ENCODE assay signal across 21 mouse cellular contexts in the genomic region with DNA sequence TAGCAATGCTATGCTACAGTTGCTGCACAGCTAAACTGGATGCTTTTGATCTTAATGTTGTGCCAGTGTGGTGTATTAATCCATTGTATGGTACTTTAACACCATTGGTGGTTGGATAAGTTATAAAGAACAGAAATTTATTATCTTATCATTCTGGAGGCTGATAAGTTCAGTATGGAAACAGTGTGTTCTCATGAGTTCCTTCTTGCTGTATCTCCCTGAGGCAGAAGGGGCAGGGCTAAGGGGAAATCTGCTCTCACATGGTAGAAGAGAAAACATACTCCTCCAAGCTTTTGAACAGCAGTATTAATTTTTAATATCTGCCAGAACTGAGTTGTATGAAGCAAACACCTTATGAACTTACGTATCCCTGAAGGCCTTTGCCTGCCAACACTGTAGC. TPM values are rescaled to one million over a fixed set of nuclear protein-coding genes. Genes with fewer than 3 reads are reported as not detected.
DNase-seq lines count a peak whose midpoint lies in the region; ATAC-seq and TF ChIP-seq lines count a peak whose summit lies in the region.
"Had no signal": no experiment of that assay in that cellular context is flagged by ENCODE, and none has a peak within 500 bp of the region (broad histone marks: within the 10 kb centered on the region; RNA-seq: fewer than 3 reads in every experiment).

No protein-coding gene starts in this region.

- DNase-seq in liver, postnatal 0 days: no peak
- no peak for DNase-seq in liver, embryonic 11.5 days (ENCODE audit: low spot score)
- peak; percentile 8 for DNase-seq in MEL-GATA-1-ER (ENCODE audit: extremely low read depth, low read depth)
- peak; percentile 35 for DNase-seq in c-Kit-positive CD71-positive TER-119-negative erythroid progenitor cells, embryonic 14.5 days (ENCODE audit: low read depth)
- no peak for DNase-seq in adrenal gland, adult (ENCODE audit: inconsistent age in 2 of 2, low spot score in 1 of 2)
- no peak for DNase-seq in kidney, adult 18-20 months
- DNase-seq in kidney, adult 8-10 months: no peak
- DNase-seq: adrenal gland, adult 8-10 months; adrenal gland, postnatal 14 days; adrenal gland, postnatal 36 days; cerebellum, adult 11-12 months; cerebellum, adult 2 months; cerebellum, adult 9-10 months; cerebellum, postnatal 10 days; cerebellum, postnatal 25 days; forebrain, postnatal 0 days had no signal

- ATAC-seq in liver, postnatal 0 days: no peak
- ATAC-seq in liver, embryonic 11.5 days (replicated peaks; ENCODE audit: low FRiP score): no peak
- ATAC-seq in megakaryocyte-erythroid progenitor cell, adult 5-6 weeks (replicated peaks; ENCODE audit: low FRiP score, low TSS enrichment, poor library complexity, severe bottlenecking): peak; percentile 52; the same call in 1 of the 2 replicates
- ATAC-seq: forebrain, embryonic 13.5 days; forebrain, embryonic 15.5 days; forebrain, postnatal 0 days had no signal

- TF ChIP-seq EP300 in liver, postnatal 0 days (IDR thresholded peaks at IDR 0.05; ENCODE audit: low read depth): peak; percentile 72

- no peaks in the 10 kb centered on the region for H3K4me1 ChIP-seq in liver, postnatal 0 days (ENCODE audit: insufficient read depth)
- H3K4me1 ChIP-seq in liver, embryonic 11.5 days (replicated peaks; ENCODE audit: control insufficient read depth, insufficient read depth, low read length): peaks cover 4% of the 10 kb centered on the region; the same call in 1 of the 2 replicates
- H3K4me1 ChIP-seq: embryonic facial prominence, embryonic 10.5 days; embryonic facial prominence, embryonic 12.5 days; forebrain, embryonic 13.5 days; forebrain, embryonic 15.5 days had no signal

- WGBS in liver, postnatal 0 days (ENCODE audit: insufficient replicate concordance): 55% methylated on average over 1 of the region's 1 CpGs
- WGBS in liver, embryonic 11.5 days: 85% methylated on average over 1 of the region's 1 CpGs

- H3K27ac ChIP-seq in liver, postnatal 0 days (ENCODE audit: low read depth): no peak overlapping the region
- H3K27ac ChIP-seq in liver, embryonic 11.5 days (ENCODE audit: low read depth, low read length): no peak overlapping the region
- H3K27ac ChIP-seq: embryonic facial prominence, embryonic 10.5 days; embryonic facial prominence, embryonic 12.5 days; forebrain, embryonic 13.5 days; forebrain, embryonic 15.5 days had no signal

- H3K36me3 ChIP-seq in liver, postnatal 0 days (replicated peaks; ENCODE audit: insufficient read depth, low read length): no peaks in the 10 kb centered on the region
- no peaks in the 10 kb centered on the region for H3K36me3 ChIP-seq in liver, embryonic 11.5 days (ENCODE audit: control insufficient read depth, insufficient read depth, low read length)

- no peak overlapping the region for H3K9ac ChIP-seq in liver, postnatal 0 days (replicated peaks)
- no peak overlapping the region for H3K9ac ChIP-seq in liver, embryonic 11.5 days (ENCODE audit: low read depth, low read length)
- H3K9ac ChIP-seq: embryonic facial prominence, embryonic 12.5 days; forebrain, embryonic 13.5 days; forebrain, embryonic 15.5 days; forebrain, postnatal 0 days had no signal

- no peak overlapping the region for H3K4me2 ChIP-seq in liver, postnatal 0 days (ENCODE audit: low read depth, low read length)
- no peak overlapping the region for H3K4me2 ChIP-seq in liver, embryonic 11.5 days
- H3K4me2 ChIP-seq: embryonic facial prominence, embryonic 12.5 days; forebrain, embryonic 13.5 days; forebrain, embryonic 15.5 days had no signal

- no peak overlapping the region for H3K4me3 ChIP-seq in liver, postnatal 0 days (ENCODE audit: low read depth, low read length)
- no peak overlapping the region for H3K4me3 ChIP-seq in liver, embryonic 11.5 days (ENCODE audit: low read depth, low read length)
- H3K4me3 ChIP-seq: embryonic facial prominence, embryonic 10.5 days; embryonic facial prominence, embryonic 12.5 days; forebrain, embryonic 13.5 days; forebrain, embryonic 15.5 days had no signal

- TF ChIP-seq CTCF in liver, postnatal 0 days (IDR thresholded peaks at IDR 0.05; ENCODE audit: low read depth): no peak

- H3K27me3 ChIP-seq in liver, postnatal 0 days (ENCODE audit: insufficient read depth, low read length): no peaks in the 10 kb centered on the region
- H3K27me3 ChIP-seq in liver, embryonic 11.5 days (replicated peaks; ENCODE audit: control insufficient read depth, insufficient read depth, low read length): no peaks in the 10 kb centered on the region
- H3K27me3 ChIP-seq: embryonic facial prominence, embryonic 12.5 days; forebrain, embryonic 13.5 days; forebrain, embryonic 15.5 days had no signal

- H3K9me3 ChIP-seq in liver, postnatal 0 days (ENCODE audit: low read length): 0 out of 2 replicates have a peak, but pooled peaks cover 3% of the 10 kb centered on the region
- no peaks in the 10 kb centered on the region for H3K9me3 ChIP-seq in liver, embryonic 11.5 days (ENCODE audit: control insufficient read depth, low read length)
- H3K9me3 ChIP-seq: forebrain, embryonic 15.5 days had no signal

RNA-seq across cellular contexts. Expression of a gene that starts 20.5 kb away (rescaled TPM):
- polyA plus RNA-seq in liver, postnatal 0 days (2015; fragmentation: Nextera tagmentation; extraction: Ambion mirVana): 0.08 TPM in 2 replicates
- polyA plus RNA-seq in liver, embryonic 11.5 days (2014; fragmentation: Nextera tagmentation; extraction: Ambion mirVana): 0.47 and 0.67 TPM in 2 replicates
- not detected in 2 replicates for total RNA-seq in megakaryocyte-erythroid progenitor cell, adult 5-6 weeks (2014; fragmentation: Nextera tagmentation)
- total RNA-seq in megakaryocyte-erythroid progenitor cell, adult 5-6 weeks (2017): not detected in 2 replicates

RNA-seq across cellular contexts. Expression of a gene that starts 38.6 kb away (rescaled TPM):
- 6.4 and 6.6 TPM in 2 replicates for polyA plus RNA-seq in liver, postnatal 0 days (2015; fragmentation: Nextera tagmentation; extraction: Ambion mirVana)
- 23.3 and 25.6 TPM in 2 replicates for polyA plus RNA-seq in liver, embryonic 11.5 days (2014; fragmentation: Nextera tagmentation; extraction: Ambion mirVana)
- 38.4 and 59.7 TPM in 2 replicates for total RNA-seq in megakaryocyte-erythroid progenitor cell, adult 5-6 weeks (2014; fragmentation: Nextera tagmentation)
- 56.9 and 74.6 TPM in 2 replicates for total RNA-seq in megakaryocyte-erythroid progenitor cell, adult 5-6 weeks (2017)

RNA-seq across cellular contexts. Expression of a gene that starts 38.7 kb away (rescaled TPM):
- polyA plus RNA-seq in liver, postnatal 0 days (2015; fragmentation: Nextera tagmentation; extraction: Ambion mirVana): 3.8 and 4.8 TPM in 2 replicates
- 11.5 and 13.1 TPM in 2 replicates for polyA plus RNA-seq in liver, embryonic 11.5 days (2014; fragmentation: Nextera tagmentation; extraction: Ambion mirVana)
- 11.7 and 15.3 TPM in 2 replicates for total RNA-seq in megakaryocyte-erythroid progenitor cell, adult 5-6 weeks (2014; fragmentation: Nextera tagmentation)
- total RNA-seq in megakaryocyte-erythroid progenitor cell, adult 5-6 weeks (2017): 19.3 and 54.4 TPM in 2 replicates

RNA-seq across cellular contexts. Expression of a gene that starts 58.8 kb away (rescaled TPM):
- 27.0 and 27.9 TPM in 2 replicates for polyA plus RNA-seq in liver, postnatal 0 days (2015; fragmentation: Nextera tagmentation; extraction: Ambion mirVana)
- polyA plus RNA-seq in liver, embryonic 11.5 days (2014; fragmentation: Nextera tagmentation; extraction: Ambion mirVana): 67.9 and 69.0 TPM in 2 replicates
- total RNA-seq in megakaryocyte-erythroid progenitor cell, adult 5-6 weeks (2014; fragmentation: Nextera tagmentation): 75.6 and 85.6 TPM in 2 replicates
- total RNA-seq in megakaryocyte-erythroid progenitor cell, adult 5-6 weeks (2017): 59.7 and 70.3 TPM in 2 replicates

Comparison
In these comparisons a context has a peak if more than half of its experiments do, and no peak if none do; other contexts are left out.
1. DNase-seq: peak in MEL-GATA-1-ER (single experiment) and c-Kit-positive CD71-positive TER-119-negative erythroid progenitor cells, embryonic 14.5 days (single experiment); none in liver, postnatal 0 days (single experiment), liver, embryonic 11.5 days (single experiment), adrenal gland, adult (0 of 2), kidney, adult 18-20 months (single experiment) and kidney, adult 8-10 months (0 of 2).